Mouse (Mus musculus) CH12.LX (cell line): ENCODE measurements around the gene Rasgrp2. TPM values are rescaled to one million over a fixed set of nuclear protein-coding genes. Genes with fewer than 3 reads are reported as not detected.

Experiments
- DNase-seq: peaks from one replicate; pipeline ENCODE4 v3.0.0-alpha.2; 2013; ENCODE audit errors: extremely low read depth
- H3K27ac ChIP-seq: 2 replicates; pipeline ENCODE4 v1.5.1; 2012; ENCODE audit warnings: low read depth, mild to moderate bottlenecking, control low read depth, moderate library complexity; ENCODE audit not compliant: insufficient read depth
- H3K27me3 ChIP-seq: replicated peaks from 2 replicates; pipeline ENCODE3; 2012; ENCODE audit warnings: inconsistent platforms
- H3K36me3 ChIP-seq, 2 experiments: replicated peaks in 1 of 2; 2 replicates each; pipeline versions ENCODE3 to v1.6.1; 2012; ENCODE audit warnings: inconsistent platforms in 1 of 2, low read length in 1 of 2, mild to moderate bottlenecking in 1 of 2, mixed read lengths in 1 of 2, moderate library complexity in 1 of 2; ENCODE audit not compliant: control insufficient read depth in 1 of 2, insufficient read depth in 1 of 2
- H3K4me1 ChIP-seq, 2 experiments: 2 replicates each; pipeline ENCODE4 v1.6.1; 2012; ENCODE audit warnings: inconsistent platforms in 1 of 2, moderate library complexity in 1 of 2; ENCODE audit not compliant: insufficient read depth in 2 of 2, control insufficient read depth in 1 of 2
- H3K4me2 ChIP-seq: 2 replicates; pipeline ENCODE4 v1.6.1; 2012; ENCODE audit warnings: low read depth, mild to moderate bottlenecking, control low read depth; ENCODE audit not compliant: poor library complexity, insufficient read depth, severe bottlenecking
- H3K4me3 ChIP-seq, 3 experiments: fragments of 150-350 bp in 1 of 3; sonication (generic) in 1 of 3; replicated peaks in 1 of 3; 2 replicates each; pipeline versions ENCODE3 to v1.5.1; 2011 to 2012; ENCODE audit warnings: low read depth in 2 of 3, low read length in 2 of 3, mild to moderate bottlenecking in 2 of 3, moderate library complexity in 2 of 3, control low read depth in 1 of 3, improper control_type of control experiment in 1 of 3, inconsistent platforms in 1 of 3, mixed read lengths in 1 of 3; ENCODE audit not compliant: poor library complexity in 1 of 3
- H3K79me2 ChIP-seq: replicated peaks from 2 replicates; pipeline ENCODE4 v1.6.1; 2012; ENCODE audit warnings: mild to moderate bottlenecking, moderate library complexity; ENCODE audit not compliant: control insufficient read depth, poor library complexity, insufficient read depth, severe bottlenecking; ENCODE audit errors: extremely low read depth
- H3K9ac ChIP-seq: 2 replicates; pipeline ENCODE4 v1.6.1; 2012; ENCODE audit warnings: low read depth, mild to moderate bottlenecking, control low read depth, moderate library complexity; ENCODE audit not compliant: insufficient read depth
- H3K9me3 ChIP-seq: replicated peaks from 2 replicates; pipeline ENCODE3; 2012; ENCODE audit warnings: low read length, inconsistent platforms, mixed read lengths
- CHD1 ChIP-seq: IDR thresholded peaks from 2 replicates; pipeline ENCODE4 v1.6.1; 2012; ENCODE audit warnings: low read depth, low read length, improper control_type of control experiment, inconsistent platforms
- ELF1 ChIP-seq: IDR thresholded peaks from 2 replicates; pipeline ENCODE4 v1.6.1; 2014; ENCODE audit warnings: low read depth, mild to moderate bottlenecking, inconsistent platforms, low read length, improper control_type of control experiment
- EP300 ChIP-seq: IDR thresholded peaks from 2 replicates; pipeline ENCODE4 v1.6.1; 2011; ENCODE audit warnings: low read length, improper control_type of control experiment
- ETS1 ChIP-seq: conservative IDR thresholded peaks from 2 replicates; pipeline ENCODE4 v1.6.1; 2012; ENCODE audit warnings: low read depth, mild to moderate bottlenecking, inconsistent platforms, low read length, improper control_type of control experiment, moderate library complexity
- GABPA ChIP-seq: IDR thresholded peaks from 2 replicates; pipeline ENCODE4 v1.6.1; 2012; ENCODE audit warnings: low read depth, low read length, improper control_type of control experiment, inconsistent platforms; ENCODE audit not compliant: insufficient replicate concordance
- JUN ChIP-seq: IDR thresholded peaks from 2 replicates; pipeline ENCODE4 v1.6.1; 2011; ENCODE audit warnings: low read depth, mild to moderate bottlenecking, low read length, improper control_type of control experiment, moderate library complexity; ENCODE audit not compliant: insufficient read depth
- JUND ChIP-seq: conservative IDR thresholded peaks from 2 replicates; pipeline ENCODE4 v1.6.1; 2011; ENCODE audit warnings: low read depth, low read length, improper control_type of control experiment
- KAT2A ChIP-seq: IDR thresholded peaks from 2 replicates; pipeline ENCODE4 v1.6.1; 2012; ENCODE audit warnings: low read length, improper control_type of control experiment, inconsistent platforms; ENCODE audit not compliant: insufficient replicate concordance
- MAZ ChIP-seq: IDR thresholded peaks from 2 replicates; pipeline ENCODE4 v1.6.1; 2012; ENCODE audit warnings: low read depth, mild to moderate bottlenecking, inconsistent platforms, low read length, improper control_type of control experiment, moderate library complexity
- MXI1 ChIP-seq: IDR thresholded peaks from 2 replicates; pipeline ENCODE4 v1.6.1; 2011; ENCODE audit warnings: mild to moderate bottlenecking, low read depth, low read length, improper control_type of control experiment
- NELFE ChIP-seq: IDR thresholded peaks from 2 replicates; pipeline ENCODE4 v1.6.1; 2011; ENCODE audit warnings: low read depth, low read length, improper control_type of control experiment
- NRF1 ChIP-seq: IDR thresholded peaks from 2 replicates; pipeline ENCODE4 v1.6.1; 2014; ENCODE audit warnings: low read depth, mild to moderate bottlenecking, inconsistent platforms, low read length, improper control_type of control experiment, moderate library complexity
- POLR2AphosphoS2 ChIP-seq: IDR thresholded peaks from 2 replicates; pipeline ENCODE4 v1.6.1; 2011; ENCODE audit warnings: low read depth, low read length, improper control_type of control experiment
- RAD21 ChIP-seq: IDR thresholded peaks from 2 replicates; pipeline ENCODE4 v1.6.1; 2011; ENCODE audit warnings: low read depth, mild to moderate bottlenecking, low read length, improper control_type of control experiment, moderate library complexity
- SIN3A ChIP-seq: IDR thresholded peaks from 2 replicates; pipeline ENCODE4 v1.6.1; 2012; ENCODE audit warnings: low read length, improper control_type of control experiment, inconsistent platforms
- TCF12 ChIP-seq: IDR thresholded peaks from 2 replicates; pipeline ENCODE4 v1.6.1; 2014; ENCODE audit warnings: low read depth, mild to moderate bottlenecking, inconsistent platforms, low read length, improper control_type of control experiment
- UBTF ChIP-seq: IDR thresholded peaks from 2 replicates; pipeline ENCODE4 v1.6.1; 2012; ENCODE audit warnings: low read depth, mild to moderate bottlenecking, inconsistent platforms, low read length, improper control_type of control experiment, moderate library complexity
- USF1 ChIP-seq: IDR thresholded peaks from 2 replicates; pipeline ENCODE4 v1.6.1; 2014; ENCODE audit warnings: low read depth, mild to moderate bottlenecking, inconsistent platforms, low read length, improper control_type of control experiment
- USF2 ChIP-seq: conservative IDR thresholded peaks from 2 replicates; pipeline ENCODE4 v1.6.1; 2011; ENCODE audit warnings: low read depth, low read length, improper control_type of control experiment
- ZC3H11A ChIP-seq: IDR thresholded peaks from 2 replicates; pipeline ENCODE4 v1.6.1; 2012; ENCODE audit warnings: low read depth, mild to moderate bottlenecking, inconsistent platforms, low read length, improper control_type of control experiment
- ZMIZ1 ChIP-seq: IDR thresholded peaks from 2 replicates; pipeline ENCODE4 v1.6.1; 2012; ENCODE audit warnings: low read depth, mild to moderate bottlenecking, inconsistent platforms, low read length, improper control_type of control experiment
- dilution Hi-C: fragments of 300-500 bp; cut with MboI; formaldehyde crosslinking; loops from 2 replicates; pipeline ENCODE4 v1.14.3; 2020; ENCODE audit warnings: low sequenced_read_pairs; ENCODE audit not compliant: extremely low pct_unique_long_range_greater_than_20kb, extremely low pct_ligation_motif_present
- in situ Hi-C: fragments of 300-500 bp; cut with MboI; formaldehyde crosslinking; loops from 3 replicates; pipeline ENCODE4 v1.14.3; 2019; ENCODE audit warnings: low sequenced_read_pairs, low pct_ligation_motif_present, low pct_unique_long_range_greater_than_20kb, mixed read lengths
- polyA plus RNA-seq: library from polyadenylated mRNA; unstranded; fragments of >175 nt; gene quantifications from 2 replicates; pipeline ENCODE4 v1.2.1, GENCODE M21; 2012; ENCODE audit warnings: low read depth; ENCODE audit not compliant: insufficient read length
- total RNA-seq, 2 experiments: library from RNA; depleted of rRNA; stranded (reverse); fragments of 300-350 nt in 1 of 2; fragments of >200 nt in 1 of 2; gene quantifications; 2 replicates each; pipeline ENCODE4 v1.2.3; 2012 to 2014

The Rasgrp2 gene
- total and polyA plus RNA-seq, 3 experiments, result 9.3 to 26.0 (median 16.9) TPM

- dilution Hi-C loops, result no loop called here
- Histone ChIP-seq H3K4me1 (peaks cover 9 to 12% of the 10 kb centered on the region in 2 experiments), H3K27me3 (no peaks in the 10 kb centered on the region), H3K27ac (no peak overlapping the region), H3K4me2 (no peak overlapping the region), H3K36me3 (peaks cover 0 to 40% of the 10 kb centered on the region in 2 experiments), H3K4me3 (no peak overlapping the region), H3K9ac (no peak overlapping the region), H3K9me3 (no peaks in the 10 kb centered on the region), H3K79me2 (no peaks in the 10 kb centered on the region)
- in situ Hi-C loops, result no loop called here
- DNase-seq, result no peak
- TF ChIP-seq ELF1 (no peak), CHD1 (no peak), UBTF (no peak), EP300 (no peak), TCF12 (no peak), RAD21 (no peak), JUN (no peak), SIN3A (no peak), ZMIZ1 (no peak), MAZ (no peak), USF1 (no peak), NRF1 (no peak), MXI1 (no peak), JUND (no peak), KAT2A (no peak), ZC3H11A (no peak)
- TF ChIP-seq, all 38 proteins: peak for 0
Observed at GRCm38 (mm10) chr19:6393637-6394036, 5.5 kb upstream of the Rasgrp2 start.

- Histone ChIP-seq H3K79me2 (no peaks in the 10 kb centered on the region), H3K4me2 (no peak overlapping the region), H3K9ac (no peak overlapping the region), H3K4me3 (no peak overlapping the region)
- DNase-seq, result no peak
- TF ChIP-seq ETS1 (no peak), USF1 (no peak), USF2 (no peak), NELFE (no peak), POLR2AphosphoS2 (no peak), GABPA (no peak)
- TF ChIP-seq, all 38 proteins: peak for 0
- Histone ChIP-seq H3K36me3 (peaks cover 0 to 17% of the 10 kb centered on the region in 2 experiments), H3K27ac (no peak overlapping the region), H3K27me3 (no peaks in the 10 kb centered on the region), H3K9me3 (no peaks in the 10 kb centered on the region), H3K4me1 (peaks cover 4 to 32% of the 10 kb centered on the region in 2 experiments)
- in situ Hi-C loops (no loop called here), dilution Hi-C loops (no loop called here)
Observed at GRCm38 (mm10) chr19:6396237-6396636, 2.9 kb upstream of the Rasgrp2 start.
